Mouse (Mus musculus) heart, adult 18-20 months (tissue): ENCODE measurements around the gene Rbm12. TPM values are rescaled to one million over a fixed set of nuclear protein-coding genes. Genes with fewer than 3 reads are reported as not detected.

Experiments
- DNase-seq, 2 experiments: peaks; one replicate each; pipeline ENCODE4 v3.0.0; 2021 to 2022; ENCODE audit warnings: mixed read lengths in 1 of 2
- total RNA-seq, 2 experiments: library from RNA; stranded (reverse); gene quantifications; 2 replicates each; pipeline ENCODE4 v1.2.3; 2021

The Rbm12 gene
- total RNA-seq, 2 experiments from 2014 or later, result 11.3 to 12.3 TPM

GRCm38 (mm10) chr2:156079674-156080073 is 32.1 kb downstream of the Rbm12 start:
- peak; percentile 33 to 48 for DNase-seq

- no peak for DNase-seq
These were observed 32.6 kb downstream of the Rbm12 start for GRCm38 (mm10) chr2:156079183-156079560.

DNA sequence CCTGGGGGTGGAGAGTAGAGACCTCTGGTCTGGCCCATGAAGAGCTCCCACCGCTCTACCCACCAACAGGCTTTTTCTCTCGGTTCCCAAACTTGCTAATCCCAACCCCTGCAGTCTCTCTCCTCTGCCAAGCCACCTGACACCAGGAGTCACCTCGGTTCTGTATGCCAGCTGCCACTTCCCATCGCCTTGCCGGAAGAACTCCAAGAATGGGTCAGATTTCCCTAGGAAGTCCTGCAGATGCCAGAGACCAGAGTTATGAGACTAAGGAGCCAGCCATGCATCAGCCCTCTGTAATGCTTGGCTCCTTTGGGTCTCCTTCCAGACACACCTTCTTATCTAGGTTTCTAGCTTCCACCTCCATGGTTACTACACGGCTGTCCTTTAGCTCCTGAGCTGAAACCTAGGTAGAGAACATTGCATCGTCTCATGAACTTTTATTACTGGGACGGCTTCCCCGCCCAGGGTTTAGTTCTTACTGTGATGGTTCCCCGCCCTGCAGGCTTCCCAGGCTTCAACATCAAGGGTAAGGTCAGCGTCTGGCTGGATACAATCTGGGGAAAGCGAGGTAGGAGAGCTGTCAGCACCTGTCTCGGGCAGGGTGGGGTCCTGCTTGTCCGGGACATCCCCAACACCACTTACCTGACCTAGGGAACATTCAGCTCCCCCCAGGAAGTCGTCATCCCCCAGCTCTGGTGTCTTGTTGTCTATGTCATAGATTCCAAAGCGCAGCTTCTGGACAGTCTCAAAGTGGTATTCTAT is 33.2 kb downstream of the Rbm12 start:
- no peak for DNase-seq

DNA sequence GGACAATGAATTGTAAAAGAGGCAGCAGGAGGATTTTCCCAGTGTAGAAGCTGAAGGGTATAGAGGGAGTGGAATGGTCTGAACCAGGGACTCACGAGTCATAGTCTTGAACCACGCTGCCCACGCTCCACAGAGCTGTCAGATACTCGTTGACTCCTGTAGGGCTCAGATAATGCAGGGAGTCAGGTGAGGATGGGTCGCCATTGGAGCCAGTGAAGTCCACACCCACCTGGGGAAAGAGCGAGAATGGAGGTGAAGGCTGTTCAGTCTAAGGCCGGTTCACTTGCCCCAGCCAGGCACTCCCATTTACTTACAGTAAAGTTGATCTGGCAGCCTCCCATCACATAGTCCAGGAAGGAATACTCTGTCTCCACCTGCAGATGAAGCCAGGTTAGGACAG is 34.3 kb downstream of the Rbm12 start:
- DNase-seq, result no peak

GRCm38 (mm10) chr2:156073725-156074124 is 38.1 kb downstream of the Rbm12 start:
- DNase-seq, result peak; percentile 34 to 54

GRCm38 (mm10) chr2:156071236-156071635 is 40.5 kb downstream of the Rbm12 start:
- DNase-seq, result no peak

- no peak for DNase-seq
These were observed 43.9 kb downstream of the Rbm12 start for GRCm38 (mm10) chr2:156067916-156068315.

DNA sequence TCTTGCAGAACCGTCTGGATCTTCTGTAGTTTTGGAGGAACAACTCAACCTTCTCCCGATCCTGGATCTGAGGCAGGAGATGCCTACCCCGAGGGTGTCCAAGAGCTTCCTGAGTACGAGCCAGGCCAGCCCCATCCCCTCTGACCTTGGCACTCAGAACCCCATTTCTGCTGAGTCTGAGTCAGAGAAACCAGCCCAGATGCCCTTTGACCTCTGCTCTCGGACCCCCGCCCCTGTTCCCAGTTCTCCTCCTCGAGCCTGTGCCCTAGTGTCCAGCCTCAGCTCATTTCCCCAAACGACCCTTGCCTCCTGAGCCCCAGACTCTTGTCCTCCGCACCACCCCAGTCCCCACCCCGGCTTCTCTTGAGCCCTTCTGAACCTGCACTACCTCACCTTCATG is 45.7 kb downstream of the Rbm12 start:
- DNase-seq, result no peak

DNA sequence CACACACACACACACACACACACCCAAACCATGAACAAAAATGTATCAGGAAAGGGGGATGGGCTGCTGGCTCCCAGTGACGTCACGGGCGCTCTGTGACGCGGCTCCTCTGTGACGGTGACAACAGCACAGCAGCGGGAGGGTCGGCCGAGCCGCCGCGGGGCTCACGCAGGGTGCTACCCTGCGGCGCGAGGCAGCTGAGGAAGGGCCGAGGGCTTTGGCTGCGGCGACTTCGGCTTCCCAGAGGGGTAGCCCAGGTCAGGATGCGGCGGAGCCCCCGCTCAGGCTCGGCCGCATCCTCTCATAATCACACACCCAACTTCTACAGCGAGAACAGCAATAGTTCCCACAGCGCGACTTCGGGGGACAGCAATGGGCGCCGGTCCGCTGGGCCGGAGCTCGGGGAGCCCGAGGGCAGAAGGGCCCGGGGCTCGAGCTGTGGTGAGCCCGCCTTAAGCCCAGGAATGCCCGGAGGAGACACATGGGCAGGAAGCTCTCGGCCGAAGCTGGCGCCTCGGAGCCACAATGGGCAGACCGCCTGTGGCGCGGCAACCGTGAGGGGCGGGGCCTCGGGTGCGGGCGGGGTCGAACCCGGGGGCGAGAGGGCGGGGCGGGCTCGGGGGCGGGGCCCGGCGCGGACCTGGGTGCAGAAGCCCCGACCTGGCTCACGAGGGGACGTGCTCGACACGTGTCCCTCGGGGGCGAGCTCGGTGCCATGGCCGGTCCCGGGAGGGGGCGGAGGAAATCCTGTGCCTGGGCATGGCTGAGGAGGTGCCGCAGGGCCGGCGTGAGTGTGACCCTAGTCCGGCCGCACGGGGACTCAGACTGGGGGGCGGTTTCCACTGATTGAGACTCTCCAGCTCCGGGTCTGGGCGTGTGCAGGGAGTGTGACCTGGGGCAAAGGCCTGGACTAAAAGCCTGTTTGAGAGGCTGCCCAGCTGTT is 46.4 kb downstream of the Rbm12 start, which contains the start of gene Spag4:
Gene Spag4 (plus strand): TSS at position 77 of the 943 bp plus-strand sequence.
- DNase-seq, result peak; percentile 75 to 84

- no peak for DNase-seq
These were observed 59.0 kb downstream of the Rbm12 start, which contains the start of gene Fer1l4 for GRCm38 (mm10) chr2:156052816-156053215. Gene Fer1l4 (minus strand): TSS chr2:156052947.

GRCm38 (mm10) chr2:156047929-156048328 is 63.8 kb downstream of the Rbm12 start:
- no peak for DNase-seq

DNA sequence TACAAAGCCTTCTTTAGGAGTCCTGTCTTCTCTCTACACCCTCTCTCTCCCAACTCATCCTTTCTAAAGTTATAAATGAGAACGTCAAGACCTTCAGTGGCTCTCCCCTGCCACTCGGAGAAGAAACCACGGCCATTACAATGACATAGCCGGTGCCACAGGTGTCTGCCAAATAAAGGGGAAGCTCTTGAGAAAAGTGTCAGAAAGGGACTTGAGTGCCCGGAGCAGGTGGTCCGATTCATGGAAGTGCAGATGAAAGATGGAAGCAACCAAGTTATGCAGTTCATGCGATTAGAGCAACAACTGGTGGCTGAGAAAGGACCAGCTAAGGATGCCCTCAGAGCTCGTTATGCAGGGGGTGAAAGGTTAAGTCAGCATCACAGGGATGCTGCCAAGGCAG is 68.9 kb downstream of the Rbm12 start:
- no peak for DNase-seq

Other genes with a start within 250 kb of the Rbm12 start
- 100 to 1,000 TPM; 279 to 347 TPM for gene Uqcc1, start 181.7 kb downstream of the Rbm12 start, total RNA-seq
- gene Gm15557, start 171.2 kb downstream of the Rbm12 start, total RNA-seq, result not detected
- under 1 TPM in 1 of 2 experiments, not detected in 1; 0.13 TPM for gene Gdf5, start 166.6 kb downstream of the Rbm12 start, total RNA-seq
- gene Cep250, start 155.5 kb downstream of the Rbm12 start, total RNA-seq, result 1 to 10 TPM; 4.5 to 4.8 TPM
- gene 6430550D23Rik, start 104.0 kb downstream of the Rbm12 start, total RNA-seq, result under 1 TPM in 1 of 2 experiments, not detected in 1; 0.25 TPM
- gene Ergic3, start 103.9 kb downstream of the Rbm12 start, total RNA-seq, result 10 to 100 TPM; 56.9 to 65.5 TPM
- gene Fer1l4, start 59.0 kb downstream of the Rbm12 start, total RNA-seq, result not detected
- gene Spag4, start 46.8 kb downstream of the Rbm12 start, total RNA-seq, result 1 to 10 TPM; 1.5 to 2.1 TPM
- gene Cpne1, start within 50 bp of the Rbm12 start, total RNA-seq, result 10 to 100 TPM; 11.2 to 12.1 TPM
- gene Gm28036, start 15.1 kb upstream of the Rbm12 start, total RNA-seq, result 10 to 100 TPM in 1 of 2 experiments, 1 to 10 TPM in 1; 6.5 to 12.3 TPM
- gene Romo1, start 32.1 kb upstream of the Rbm12 start, total RNA-seq, result 100 to 1,000 TPM; 383 to 389 TPM
- gene Nfs1, start 32.2 kb upstream of the Rbm12 start, total RNA-seq, result 10 to 100 TPM; 93.7 to 97.1 TPM
- gene Rbm39, start 68.3 kb upstream of the Rbm12 start, total RNA-seq, result 100 to 1,000 TPM; 143 to 154 TPM
- 10 to 100 TPM; 22.8 to 24.8 TPM for gene Phf20, start 84.5 kb upstream of the Rbm12 start, total RNA-seq
- under 1 TPM; 0.62 to 0.69 TPM for gene Cnbd2, start 200.3 kb upstream of the Rbm12 start, total RNA-seq
- 10 to 100 TPM; 80.0 to 86.3 TPM for gene Scand1, start 200.7 kb upstream of the Rbm12 start, total RNA-seq